Comparison of ENCODE assay signal across 1 mouse cellular context in genomic region chr5:30869405-30870130, GRCm38 (mm10).
TF ChIP-seq lines count a peak whose summit lies in the region.

No protein-coding gene starts in this region.

TF ChIP-seq in C2C12, 6 proteins besides CTCF, POLR2A, EP300 and RAD21 (continued from another document):
- no peak for TF ChIP-seq MYOG (IDR thresholded peaks at IDR 0.05; ENCODE audit: control insufficient read depth, extremely low read depth, insufficient read length)
